Mouse (Mus musculus): ENCODE data around the gene Rdh13. TPM values are rescaled to one million over a fixed set of nuclear protein-coding genes. Genes with fewer than 3 reads are reported as not detected.
A peak's percentile ranks its signal among the peaks of the same experiment; 100 is the strongest.

The Rdh13 gene
- total RNA-seq, 2 experiments from 2014 or later = 12.1 to 17.2 TPM

DNA sequence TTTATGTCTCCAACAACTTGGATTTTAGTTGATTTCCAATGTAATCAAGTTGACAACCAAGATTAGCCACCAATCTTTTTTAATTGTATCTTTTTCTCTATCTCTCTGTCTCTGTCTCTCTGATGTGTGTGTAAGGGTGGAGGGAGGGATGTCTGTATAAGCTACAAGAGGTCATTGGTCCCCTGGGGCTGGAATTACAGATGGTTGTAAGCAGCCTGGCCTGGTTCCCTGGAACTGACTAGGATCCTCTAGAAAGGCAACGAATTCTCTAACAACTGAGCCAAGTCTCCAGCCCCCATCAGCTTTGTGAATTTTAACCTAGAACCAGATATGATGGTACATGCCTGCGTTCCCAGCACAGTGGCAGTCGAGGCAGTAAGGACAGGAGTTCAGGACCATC, 22.4 kb upstream of the Rdh13 start:
- Histone ChIP-seq H3K4me3 (no peak overlapping the region), H3K27ac (no peak overlapping the region)
- DNase-seq = no peak
- intact Hi-C loops (cut with DNase I) = no loop called here
- TF ChIP-seq CTCF (IDR thresholded peaks at IDR 0.05) = no peak

DNA sequence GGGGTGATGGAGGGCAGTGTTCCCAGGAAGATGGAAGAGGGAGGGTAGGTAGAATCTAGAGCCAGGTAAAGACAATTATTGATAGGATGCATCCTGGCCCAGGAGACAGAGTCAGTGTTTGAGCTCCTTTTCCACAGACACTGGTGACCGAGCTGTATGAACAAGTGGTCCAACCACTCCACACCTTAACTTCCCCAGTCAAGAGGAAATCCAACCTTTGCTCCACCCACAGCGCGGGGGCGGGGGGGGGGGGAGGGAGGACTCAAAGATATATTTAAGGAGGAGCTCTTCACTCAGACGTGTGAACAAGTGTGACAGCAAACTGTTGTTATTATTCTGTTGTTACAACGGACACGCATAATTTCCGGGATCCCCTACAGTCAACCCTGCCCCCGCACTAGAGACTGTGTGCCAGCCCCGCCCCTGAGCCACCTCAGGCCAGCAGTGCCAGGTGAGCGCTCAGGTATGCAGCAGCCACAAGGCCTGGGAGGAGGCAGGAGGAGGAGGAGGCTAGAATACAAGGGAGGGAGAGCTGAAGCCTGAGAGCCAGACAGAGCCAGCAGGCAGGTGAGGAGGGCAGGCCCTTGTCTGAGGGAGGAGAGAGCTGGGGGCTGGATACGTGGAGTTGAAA, 18.9 kb upstream of the Rdh13 start:
- Histone ChIP-seq H3K4me3 (no peak overlapping the region), H3K27ac (no peak overlapping the region)
- no peak for DNase-seq
- intact Hi-C loops (cut with DNase I) = no loop called here
- TF ChIP-seq CTCF (IDR thresholded peaks at IDR 0.05) = no peak

GRCm38 (mm10) chr7:4460576-4461434, 15.4 kb upstream of the Rdh13 start, which contains the start of gene Eps8l1:
TSS of gene Eps8l1 (plus strand) at chr7:4460674.
- Histone ChIP-seq H3K27ac (peak within 1 kb of the TSS; percentile 82), H3K4me3 (peak within 1 kb of the TSS; percentile 62)
- intact Hi-C loops (cut with DNase I) = no loop called here
- TF ChIP-seq CTCF (IDR thresholded peaks at IDR 0.05) = no peak
- peak; percentile 13 for DNase-seq

- Histone ChIP-seq H3K27ac (no peak overlapping the region), H3K4me3 (no peak overlapping the region)
- DNase-seq = no peak
- intact Hi-C loops (cut with DNase I) = no loop called here
- TF ChIP-seq CTCF (IDR thresholded peaks at IDR 0.05) = no peak
These were observed 7.2 kb upstream of the Rdh13 start for GRCm38 (mm10) chr7:4452644-4453043.

DNA sequence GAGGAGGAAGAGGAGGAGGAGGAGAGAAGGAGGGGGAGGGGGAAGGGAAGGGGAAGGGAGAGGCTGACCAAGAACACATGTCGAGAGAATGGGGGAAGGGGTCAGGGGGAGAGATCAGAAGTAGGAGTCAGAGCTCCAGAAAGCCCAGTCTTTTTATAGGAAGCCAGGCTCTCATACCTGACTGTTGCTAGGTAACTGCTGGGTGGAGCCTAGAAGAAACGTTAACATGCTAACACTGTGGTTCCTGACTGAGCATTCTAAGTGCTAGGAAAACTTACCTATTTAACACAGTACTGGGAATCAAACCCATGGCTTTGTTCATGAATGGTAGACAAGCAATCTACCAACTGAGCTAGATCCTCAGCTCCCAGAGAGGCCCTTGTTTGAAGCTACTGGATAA, 3.8 kb upstream of the Rdh13 start:
- intact Hi-C loops (cut with DNase I) = no loop called here
- Histone ChIP-seq H3K4me3 (no peak overlapping the region), H3K27ac (no peak overlapping the region)
- DNase-seq = peak; percentile 1
- no peak for TF ChIP-seq CTCF (IDR thresholded peaks at IDR 0.05)

DNA sequence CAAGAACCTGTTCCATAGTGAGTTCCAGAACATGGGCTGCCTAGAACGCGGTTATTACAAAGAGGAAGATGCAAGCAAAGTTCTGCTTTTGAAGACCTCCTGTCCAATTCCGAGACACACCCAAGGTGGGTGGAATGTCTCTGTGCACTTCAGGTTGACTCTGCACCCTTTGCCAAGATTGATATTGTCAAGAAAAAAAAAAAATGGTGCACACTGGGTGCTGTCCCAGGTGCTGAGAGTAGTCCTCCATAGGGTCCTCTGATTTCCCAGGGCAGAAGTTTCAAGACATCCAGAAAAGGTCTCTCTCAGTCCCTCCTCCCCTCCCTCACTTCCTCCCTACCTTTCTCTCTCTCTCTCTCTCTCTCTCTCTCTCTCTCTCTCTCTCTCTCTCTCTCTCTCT, 3.0 kb upstream of the Rdh13 start:
- DNase-seq = no peak
- TF ChIP-seq CTCF (IDR thresholded peaks at IDR 0.05) = no peak
- intact Hi-C loops (cut with DNase I) = no loop called here
- H3K4me3 ChIP-seq = no peak overlapping the region
- no peak overlapping the region for H3K27ac ChIP-seq

DNA sequence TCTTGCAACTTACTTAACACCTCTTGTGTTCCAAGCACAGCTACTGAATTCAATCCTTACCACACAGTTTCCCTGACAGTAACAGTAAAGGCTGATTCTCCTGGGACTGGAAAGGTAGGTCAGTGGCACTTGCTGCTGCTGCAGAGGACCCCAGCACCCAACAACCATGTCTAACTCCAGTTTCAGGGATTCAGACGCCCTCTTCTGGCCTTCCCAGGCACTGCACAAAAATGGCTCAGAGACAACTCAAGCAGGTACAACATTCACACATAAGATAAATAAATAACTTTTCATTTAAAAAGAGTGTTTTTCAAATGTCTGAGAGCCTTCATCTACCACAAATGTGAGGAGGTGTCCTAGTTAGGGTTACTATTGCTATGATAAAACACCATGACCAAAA, 1.7 kb upstream of the Rdh13 start:
- H3K4me3 ChIP-seq = no peak overlapping the region
- intact Hi-C loops (cut with DNase I) = no loop called here
- peak; percentile 36; the same call in 1 of the 2 replicates for TF ChIP-seq CTCF (IDR thresholded peaks at IDR 0.05)
- DNase-seq = no peak
- H3K27ac ChIP-seq = no peak overlapping the region

DNA sequence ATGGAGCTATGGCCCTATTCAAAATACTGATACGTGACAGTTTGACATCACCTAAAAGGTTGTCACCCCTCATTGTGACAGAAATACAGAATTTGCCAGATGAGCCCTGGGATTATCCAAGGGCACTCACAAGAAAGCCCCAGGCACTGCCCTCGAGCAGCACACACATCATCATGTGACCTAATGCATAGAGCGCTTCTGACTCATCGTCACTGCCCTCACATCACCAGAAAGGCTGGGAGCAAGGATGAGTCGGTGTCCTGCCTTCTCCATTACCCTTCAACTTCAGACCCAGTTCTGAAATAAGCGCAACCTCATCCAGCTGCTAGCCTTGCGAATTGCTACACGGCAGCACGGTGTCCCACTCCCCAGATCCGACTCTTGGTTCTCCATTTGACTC, 4.9 kb downstream of the Rdh13 start:
- intact Hi-C loops (cut with DNase I) = no loop called here
- no peak for DNase-seq
- TF ChIP-seq CTCF (IDR thresholded peaks at IDR 0.05) = no peak
- Histone ChIP-seq H3K4me3 (no peak overlapping the region), H3K27ac (no peak overlapping the region)

- TF ChIP-seq CTCF (IDR thresholded peaks at IDR 0.05) = no peak
- H3K27ac ChIP-seq = no peak overlapping the region
- no peak for DNase-seq
- H3K4me3 ChIP-seq = no peak overlapping the region
- intact Hi-C loops (cut with DNase I) = loop anchor here (10.0 kb wide), 1 partner anchor 733 kb away; the partner anchor contains the start of gene Rps9
These were observed 7.7 kb downstream of the Rdh13 start for GRCm38 (mm10) chr7:4437721-4438120.

- DNase-seq = no peak
- Histone ChIP-seq H3K4me3 (no peak overlapping the region), H3K27ac (no peak overlapping the region)
- intact Hi-C loops (cut with DNase I) = loop anchor here (10.0 kb wide), 1 partner anchor 727 kb away; the partner anchor contains the start of gene Rps9
- TF ChIP-seq CTCF (IDR thresholded peaks at IDR 0.05) = no peak
These were observed 13.4 kb downstream of the Rdh13 start for GRCm38 (mm10) chr7:4432026-4432425.

- TF ChIP-seq CTCF (IDR thresholded peaks at IDR 0.05) = peak; percentile 81
- H3K27ac ChIP-seq = no peak overlapping the region
- DNase-seq = peak; percentile 68
- intact Hi-C loops (cut with DNase I) = loop anchor here (2.0 to 10.0 kb wide), 2 partner anchors 39 to 727 kb away; partner anchors contain the start of gene Rps9
- no peak overlapping the region for H3K4me3 ChIP-seq
These were observed 13.9 kb downstream of the Rdh13 start for GRCm38 (mm10) chr7:4431548-4431947.

DNA sequence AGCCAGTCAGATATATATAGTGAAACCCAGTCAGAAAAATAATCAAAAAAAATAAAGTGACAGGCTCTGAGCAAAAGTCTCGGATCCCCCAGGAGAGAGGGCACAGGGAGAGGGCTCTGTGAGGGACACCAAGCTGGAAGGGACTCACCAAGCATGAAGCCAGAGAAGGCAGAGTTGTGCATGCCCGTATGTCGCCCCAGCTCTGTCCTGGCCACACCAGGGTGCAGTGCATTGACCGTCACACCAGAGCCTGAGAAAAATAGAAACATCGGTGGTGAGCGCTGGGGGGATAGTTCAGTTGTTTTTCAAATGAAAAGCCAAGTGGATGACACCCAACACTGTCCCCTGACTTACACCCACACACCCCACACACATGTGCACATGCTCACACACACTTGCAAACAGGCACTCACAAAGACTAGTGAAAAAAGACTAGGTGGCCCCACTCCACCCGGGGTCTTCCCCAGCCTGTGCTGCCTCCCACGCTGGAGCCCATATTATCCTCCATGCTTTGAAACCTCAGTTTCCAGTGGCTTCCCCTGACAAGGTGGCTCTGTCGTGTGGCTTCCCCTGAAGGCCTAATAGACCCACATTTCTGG, 15.1 kb downstream of the Rdh13 start:
- intact Hi-C loops (cut with DNase I) = loop anchor here (2.0 to 10.0 kb wide), 2 partner anchors 40 to 726 kb away; partner anchors contain the start of gene Rps9
- no peak for TF ChIP-seq CTCF (IDR thresholded peaks at IDR 0.05)
- Histone ChIP-seq H3K27ac (no peak overlapping the region), H3K4me3 (no peak overlapping the region)
- no peak for DNase-seq
